Mouse (Mus musculus): ENCODE data around the gene Phf23.

DNA sequence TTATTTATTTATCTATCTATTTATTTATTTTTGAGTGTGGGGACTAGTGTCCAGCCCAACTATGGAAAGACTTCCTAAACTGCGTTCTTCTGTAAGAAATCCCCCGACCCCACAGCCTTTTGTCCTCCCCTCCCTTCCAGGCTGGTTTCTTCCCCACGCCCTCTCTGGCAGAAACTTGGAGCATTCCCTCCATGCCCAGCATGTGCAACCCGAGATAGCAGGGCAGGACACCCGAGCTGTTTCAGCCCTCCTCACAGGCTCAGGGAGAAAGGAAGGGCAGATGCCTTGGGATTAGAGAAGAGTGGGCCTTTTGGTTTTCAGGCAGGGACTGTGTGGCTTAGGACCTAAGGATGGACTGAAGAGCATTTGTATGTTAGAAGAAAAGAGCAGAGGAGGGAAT is 12.7 kb upstream of the Phf23 start:
- TF ChIP-seq CTCF (IDR thresholded peaks at IDR 0.05; ENCODE audit: low read depth, low read length), result no peak
- no peak for TF ChIP-seq POLR2A (IDR thresholded peaks at IDR 0.05; ENCODE audit: insufficient read depth, low read length)
- TF ChIP-seq EP300 (IDR thresholded peaks at IDR 0.05; ENCODE audit: insufficient read depth, low read depth, low read length), result no peak
